Mouse (Mus musculus): ENCODE measurements around the gene Prnp. TPM values are rescaled to one million over a fixed set of nuclear protein-coding genes. Genes with fewer than 3 reads are reported as not detected.

The Prnp gene
- 8.8 TPM in 1 of 2 replicates, not detected in the other for polyA plus RNA-seq (2012; ENCODE audit: insufficient read depth, low replicate concordance)

- TF ChIP-seq FLI1 (IDR thresholded peaks at IDR 0.05; ENCODE audit: low read length) (no peak), GATA1 (IDR thresholded peaks at IDR 0.05; ENCODE audit: borderline replicate concordance, low read length) (no peak)
- no peaks in the 10 kb centered on the region for H3K9me3 ChIP-seq
- no peaks in the 10 kb centered on the region for H3K36me3 ChIP-seq (replicated peaks; ENCODE audit: low read length)
- H3K4me1 ChIP-seq = peaks cover 45% of the 10 kb centered on the region
- no peaks in the 10 kb centered on the region for H3K27me3 ChIP-seq (replicated peaks)
- H3K4me3 ChIP-seq (replicated peaks) = peak within 1 kb of the TSS; percentile 98
Measured at GRCm38 (mm10) chr2:131909683-131910572, at the start of gene Prnp, which contains the start of gene Prn. Gene Prnp (plus strand): TSS chr2:131909928. Gene Prn (plus strand): TSS chr2:131909957.

GRCm38 (mm10) chr2:131862617-131863275 is 47.0 kb upstream of the Prnp start:
- Histone ChIP-seq H3K4me1 (peaks cover 16% of the 10 kb centered on the region), H3K36me3 (replicated peaks; ENCODE audit: low read length) (no peaks in the 10 kb centered on the region), H3K9me3 (no peaks in the 10 kb centered on the region), H3K27me3 (replicated peaks) (peaks cover 28% of the 10 kb centered on the region), H3K4me3 (replicated peaks) (no peak overlapping the region)
- TF ChIP-seq FLI1 (IDR thresholded peaks at IDR 0.05; ENCODE audit: low read length) (no peak), GATA1 (IDR thresholded peaks at IDR 0.05; ENCODE audit: borderline replicate concordance, low read length) (no peak)

- H3K36me3 ChIP-seq (replicated peaks; ENCODE audit: low read length) = no peaks in the 10 kb centered on the region
- H3K4me3 ChIP-seq (replicated peaks) = no peak overlapping the region
- TF ChIP-seq FLI1 (IDR thresholded peaks at IDR 0.05; ENCODE audit: low read length) (no peak), GATA1 (IDR thresholded peaks at IDR 0.05; ENCODE audit: borderline replicate concordance, low read length) (no peak)
- H3K9me3 ChIP-seq = no peaks in the 10 kb centered on the region
- H3K4me1 ChIP-seq = peaks cover 9% of the 10 kb centered on the region
- H3K27me3 ChIP-seq (replicated peaks) = peaks cover 26% of the 10 kb centered on the region
Measured at GRCm38 (mm10) chr2:131863472-131863871, 46.3 kb upstream of the Prnp start.

DNA sequence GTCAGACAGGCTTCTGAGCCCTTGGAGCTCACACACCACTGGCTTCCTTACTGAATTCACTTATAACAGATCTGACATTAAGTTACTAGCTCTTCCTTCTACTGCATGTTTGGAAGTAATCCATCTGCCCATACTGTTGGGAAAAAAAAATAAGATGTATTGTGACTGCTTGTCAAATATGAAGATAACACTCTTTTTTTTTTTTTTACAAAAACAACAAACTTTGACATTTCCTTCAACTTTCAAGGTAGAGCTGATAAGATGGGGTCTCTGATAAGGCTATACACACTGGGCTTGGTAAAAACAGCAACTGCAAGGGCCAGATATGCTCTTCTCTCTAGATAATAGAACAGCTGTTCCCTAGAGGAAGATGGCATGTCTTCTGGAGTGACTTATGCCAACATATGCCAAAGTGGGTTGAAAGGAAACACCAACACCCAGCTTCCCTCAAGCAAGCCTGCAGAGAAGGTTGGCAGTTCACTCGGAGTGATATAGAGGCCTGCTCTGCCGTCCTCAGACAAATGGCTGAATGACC is 45.4 kb upstream of the Prnp start:
- H3K36me3 ChIP-seq (replicated peaks; ENCODE audit: low read length) = no peaks in the 10 kb centered on the region
- no peak for TF ChIP-seq FLI1 (IDR thresholded peaks at IDR 0.05; ENCODE audit: low read length)
- no peak for TF ChIP-seq GATA1 (IDR thresholded peaks at IDR 0.05; ENCODE audit: borderline replicate concordance, low read length)
- no peak overlapping the region for H3K4me3 ChIP-seq (replicated peaks)
- peaks cover 24% of the 10 kb centered on the region for H3K27me3 ChIP-seq (replicated peaks)
- no peaks in the 10 kb centered on the region for H3K9me3 ChIP-seq
- H3K4me1 ChIP-seq = peaks cover 7% of the 10 kb centered on the region; the same call in 1 of the 2 replicates

DNA sequence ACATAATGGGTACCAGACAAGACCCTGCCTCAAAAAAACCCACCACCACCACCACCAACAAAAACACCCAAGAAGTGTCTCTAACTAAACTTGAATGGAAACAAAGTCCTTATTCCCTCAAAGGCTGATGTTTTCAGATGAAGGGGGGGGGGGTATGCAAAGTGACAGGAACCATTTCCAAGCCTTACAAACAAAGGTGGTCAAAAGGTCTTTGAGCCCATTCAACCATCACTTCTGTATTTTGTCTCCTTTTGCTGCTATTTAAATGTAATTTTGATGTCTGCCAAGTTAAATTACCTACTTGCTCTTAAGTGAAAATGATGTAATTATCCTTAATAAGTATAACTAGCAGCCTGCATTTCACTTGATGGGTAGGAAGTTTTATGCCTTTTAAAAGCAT is 43.1 kb upstream of the Prnp start:
- TF ChIP-seq FLI1 (IDR thresholded peaks at IDR 0.05; ENCODE audit: low read length) (no peak), GATA1 (IDR thresholded peaks at IDR 0.05; ENCODE audit: borderline replicate concordance, low read length) (no peak)
- Histone ChIP-seq H3K9me3 (peaks cover 3% of the 10 kb centered on the region), H3K27me3 (replicated peaks) (peaks cover 8% of the 10 kb centered on the region), H3K4me1 (peaks cover 11% of the 10 kb centered on the region; the same call in 1 of the 2 replicates), H3K4me3 (replicated peaks) (no peak overlapping the region), H3K36me3 (replicated peaks; ENCODE audit: low read length) (no peaks in the 10 kb centered on the region)

- Histone ChIP-seq H3K36me3 (replicated peaks; ENCODE audit: low read length) (no peaks in the 10 kb centered on the region), H3K9me3 (peaks cover 7% of the 10 kb centered on the region), H3K4me3 (replicated peaks) (no peak overlapping the region), H3K27me3 (replicated peaks) (peaks cover 4% of the 10 kb centered on the region), H3K4me1 (peaks cover 7% of the 10 kb centered on the region; the same call in 1 of the 2 replicates)
- TF ChIP-seq FLI1 (IDR thresholded peaks at IDR 0.05; ENCODE audit: low read length) = no peak
- TF ChIP-seq GATA1 (IDR thresholded peaks at IDR 0.05; ENCODE audit: borderline replicate concordance, low read length) = no peak
Measured at GRCm38 (mm10) chr2:131868983-131869382, 40.7 kb upstream of the Prnp start.

DNA sequence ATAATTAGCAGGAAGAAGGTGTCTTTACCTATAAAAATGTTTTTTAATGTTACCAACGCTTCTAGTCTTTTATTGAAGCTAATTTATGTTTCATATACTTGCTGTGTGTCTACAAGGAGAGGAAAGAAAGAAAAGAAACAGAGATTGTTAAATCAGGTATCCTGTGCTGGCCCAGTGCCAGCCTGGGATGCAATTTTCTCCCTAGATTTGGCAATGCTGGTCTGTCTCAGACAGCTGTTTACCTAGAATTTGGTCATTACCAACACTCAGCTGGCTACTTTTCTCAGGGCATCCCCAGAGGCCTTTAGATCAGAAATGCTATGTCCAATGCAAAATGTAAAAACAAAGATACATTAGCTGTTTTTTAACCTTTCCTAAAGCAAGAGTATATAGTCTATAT is 36.4 kb upstream of the Prnp start:
- peaks cover 11% of the 10 kb centered on the region for H3K9me3 ChIP-seq
- peaks cover 10% of the 10 kb centered on the region for H3K27me3 ChIP-seq (replicated peaks)
- TF ChIP-seq FLI1 (IDR thresholded peaks at IDR 0.05; ENCODE audit: low read length) (no peak), GATA1 (IDR thresholded peaks at IDR 0.05; ENCODE audit: borderline replicate concordance, low read length) (no peak)
- H3K4me3 ChIP-seq (replicated peaks) = no peak overlapping the region
- H3K4me1 ChIP-seq = 0 out of 2 replicates have a peak, but pooled peaks cover 4% of the 10 kb centered on the region
- H3K36me3 ChIP-seq (replicated peaks; ENCODE audit: low read length) = no peaks in the 10 kb centered on the region

DNA sequence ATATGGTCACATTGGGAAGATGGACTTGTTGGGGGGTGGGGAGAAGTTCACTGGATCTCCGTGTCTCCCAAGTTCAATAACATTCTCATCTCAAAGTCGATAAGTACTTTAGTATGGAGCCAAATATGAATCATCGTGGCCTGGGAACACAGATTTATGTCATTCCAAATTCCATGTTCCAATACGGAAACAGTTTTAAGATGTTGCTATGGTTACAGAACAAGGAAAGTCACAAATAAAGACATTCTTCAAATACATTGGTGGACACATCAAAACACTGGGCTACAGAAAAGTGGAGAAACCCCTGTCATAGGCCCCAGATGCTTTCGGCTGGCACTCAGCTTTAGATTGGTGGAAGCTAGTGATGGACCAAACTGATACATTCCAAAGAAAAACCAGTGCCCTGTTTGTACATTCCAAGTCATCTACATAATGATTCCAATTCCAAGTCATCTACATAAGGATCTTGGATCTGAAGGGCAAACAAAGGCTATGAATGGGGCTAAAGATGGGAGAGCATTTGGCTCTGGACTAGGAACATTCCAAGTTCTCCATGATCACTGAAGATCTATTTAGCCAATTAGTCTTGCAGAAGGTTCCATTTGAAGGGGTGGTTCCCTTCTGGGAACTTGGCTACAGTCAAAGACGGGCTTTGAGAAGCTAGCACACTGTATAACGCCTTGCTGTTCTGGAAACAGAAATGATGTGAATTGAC is 33.0 kb upstream of the Prnp start:
- Histone ChIP-seq H3K9me3 (peaks cover 8% of the 10 kb centered on the region), H3K4me3 (replicated peaks) (no peak overlapping the region), H3K4me1 (no peaks in the 10 kb centered on the region), H3K36me3 (replicated peaks; ENCODE audit: low read length) (no peaks in the 10 kb centered on the region), H3K27me3 (replicated peaks) (peaks cover 19% of the 10 kb centered on the region)
- TF ChIP-seq GATA1 (IDR thresholded peaks at IDR 0.05; ENCODE audit: borderline replicate concordance, low read length) = no peak
- TF ChIP-seq FLI1 (IDR thresholded peaks at IDR 0.05; ENCODE audit: low read length) = no peak

DNA sequence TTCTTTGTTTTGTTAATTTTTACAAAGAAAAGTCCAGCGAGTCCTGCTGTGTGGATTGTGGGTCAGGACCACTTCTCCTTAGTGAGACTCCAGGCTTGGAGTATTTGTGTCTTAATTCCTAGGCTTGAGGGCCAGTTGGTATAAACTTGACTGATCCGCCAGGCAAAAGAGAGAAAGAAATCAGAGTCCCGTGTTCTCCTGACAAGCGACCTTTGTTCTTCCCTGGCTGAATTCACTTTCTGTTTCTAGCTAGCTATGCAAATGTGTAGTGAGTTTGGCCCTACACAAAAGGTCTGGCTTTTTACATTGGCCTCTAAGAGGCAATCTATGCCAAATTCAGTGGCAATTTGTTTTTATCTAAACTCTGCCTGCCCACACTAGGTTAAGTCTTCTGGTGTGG is 28.0 kb upstream of the Prnp start:
- no peaks in the 10 kb centered on the region for H3K36me3 ChIP-seq (replicated peaks; ENCODE audit: low read length)
- TF ChIP-seq GATA1 (IDR thresholded peaks at IDR 0.05; ENCODE audit: borderline replicate concordance, low read length) = no peak
- no peak for TF ChIP-seq FLI1 (IDR thresholded peaks at IDR 0.05; ENCODE audit: low read length)
- no peaks in the 10 kb centered on the region for H3K9me3 ChIP-seq
- peaks cover 39% of the 10 kb centered on the region for H3K27me3 ChIP-seq (replicated peaks)
- no peak overlapping the region for H3K4me3 ChIP-seq (replicated peaks)
- H3K4me1 ChIP-seq = peaks cover 19% of the 10 kb centered on the region

Data from megakaryocyte, embryonic 14.5 days (primary cell).